Mouse (Mus musculus): Measurements from ENCODE around the gene Gm37419. TPM values are rescaled to one million over a fixed set of nuclear protein-coding genes. Genes with fewer than 3 reads are reported as not detected.

Gm37419 gene
- total RNA-seq, 2 experiments from 2014 or later = not detected

Other genes starting within 250 kb of the Gm37419 start
- not detected for gene Sst, start 97.5 kb upstream of the Gm37419 start, total RNA-seq (2021)
- gene Rtp2, start 56.1 kb upstream of the Gm37419 start, total RNA-seq (2021) = not detected
- gene Bcl6, start 370 bp downstream of the Gm37419 start, total RNA-seq (2021) = 10 to 100 TPM; 14.6 to 18.5 TPM

Data from heart, postnatal 36 days (tissue).